Comparison of ENCODE assay signal across 19 mouse cellular contexts in genomic region chr5:34468039-34468775, GRCm38 (mm10). TPM values are rescaled to one million over a fixed set of nuclear protein-coding genes. Genes with fewer than 3 reads are reported as not detected.
DNase-seq lines count a peak whose midpoint lies in the region; ATAC-seq lines count a peak whose summit lies in the region.
"Had no signal": no experiment of that assay in that cellular context is flagged by ENCODE, and none has a peak within 500 bp of the region (broad histone marks: within the 10 kb centered on the region; RNA-seq: fewer than 3 reads in every experiment).

No protein-coding gene starts in this region.

- 98% methylated on average over 2 of the region's 2 CpGs for WGBS in limb, embryonic 13.5 days
- 96% methylated on average over 2 of the region's 2 CpGs for WGBS in limb, embryonic 10.5 days
- 42% methylated on average over 2 of the region's 2 CpGs for WGBS in liver, embryonic 12.5 days (ENCODE audit: insufficient replicate concordance)
- WGBS in stomach, embryonic 16.5 days = 80% methylated on average over 2 of the region's 2 CpGs
- WGBS in forebrain, embryonic 15.5 days = 83% methylated on average over 2 of the region's 2 CpGs

- H3K9me3 ChIP-seq in limb, embryonic 13.5 days = no peaks in the 10 kb centered on the region
- H3K9me3 ChIP-seq in limb, embryonic 10.5 days (replicated peaks) = no peaks in the 10 kb centered on the region
- H3K9me3 ChIP-seq in liver, embryonic 12.5 days (replicated peaks) = no peaks in the 10 kb centered on the region
- no peaks in the 10 kb centered on the region for H3K9me3 ChIP-seq in stomach, embryonic 16.5 days (replicated peaks; ENCODE audit: control insufficient read depth, low read length)
- no peaks in the 10 kb centered on the region for H3K9me3 ChIP-seq in forebrain, embryonic 15.5 days
- H3K9me3 ChIP-seq: embryonic facial prominence, embryonic 12.5 days; forebrain, embryonic 10.5 days; hindbrain, embryonic 15.5 days; midbrain, embryonic 12.5 days; neural tube, embryonic 13.5 days had no signal

- no peak overlapping the region for H3K4me3 ChIP-seq in limb, embryonic 13.5 days
- H3K4me3 ChIP-seq in limb, embryonic 10.5 days = no peak overlapping the region
- no peak overlapping the region; the same call in 1 of the 2 replicates for H3K4me3 ChIP-seq in liver, embryonic 12.5 days
- no peak overlapping the region for H3K4me3 ChIP-seq in stomach, embryonic 16.5 days (replicated peaks; ENCODE audit: low read length)
- H3K4me3 ChIP-seq in forebrain, embryonic 15.5 days = no peak overlapping the region
- H3K4me3 ChIP-seq: embryonic facial prominence, embryonic 12.5 days; forebrain, embryonic 10.5 days; hindbrain, embryonic 15.5 days; midbrain, embryonic 12.5 days; neural tube, embryonic 13.5 days had no signal

- 0 out of 2 replicates have a peak, but pooled peaks have one; percentile 44 for ATAC-seq in limb, embryonic 13.5 days (ENCODE audit: low FRiP score, low read depth)
- peak; percentile 99 for ATAC-seq in liver, embryonic 12.5 days
- ATAC-seq in stomach, embryonic 16.5 days (ENCODE audit: insufficient read depth, low FRiP score) = 0 out of 2 replicates have a peak, but pooled peaks have one; percentile 25
- no peak for ATAC-seq in forebrain, embryonic 15.5 days (replicated peaks)

- H3K36me3 ChIP-seq in limb, embryonic 13.5 days = peaks cover 70% of the 10 kb centered on the region
- peaks cover 91% of the 10 kb centered on the region for H3K36me3 ChIP-seq in limb, embryonic 10.5 days
- peaks cover 78% of the 10 kb centered on the region for H3K36me3 ChIP-seq in liver, embryonic 12.5 days
- H3K36me3 ChIP-seq in stomach, embryonic 16.5 days (ENCODE audit: control insufficient read depth, insufficient read depth, low read length) = peaks cover 28% of the 10 kb centered on the region
- peaks cover 47% of the 10 kb centered on the region for H3K36me3 ChIP-seq in forebrain, embryonic 15.5 days

- H3K4me2 ChIP-seq in limb, embryonic 13.5 days (replicated peaks) = no peak overlapping the region
- peak overlapping the region; percentile 55 for H3K4me2 ChIP-seq in liver, embryonic 12.5 days
- no peak overlapping the region for H3K4me2 ChIP-seq in stomach, embryonic 16.5 days (ENCODE audit: low read depth, low read length)
- H3K4me2 ChIP-seq in forebrain, embryonic 15.5 days (replicated peaks) = no peak overlapping the region
- H3K4me2 ChIP-seq: embryonic facial prominence, embryonic 12.5 days; hindbrain, embryonic 15.5 days; midbrain, embryonic 12.5 days; neural tube, embryonic 13.5 days had no signal

- H3K27ac ChIP-seq in limb, embryonic 13.5 days = no peak overlapping the region
- H3K27ac ChIP-seq in limb, embryonic 10.5 days = no peak overlapping the region
- H3K27ac ChIP-seq in liver, embryonic 12.5 days = peak overlapping the region; percentile 82
- H3K27ac ChIP-seq in stomach, embryonic 16.5 days (ENCODE audit: low read length) = no peak overlapping the region
- H3K27ac ChIP-seq in forebrain, embryonic 15.5 days (replicated peaks) = no peak overlapping the region
- H3K27ac ChIP-seq: embryonic facial prominence, embryonic 12.5 days; forebrain, embryonic 10.5 days; hindbrain, embryonic 15.5 days; midbrain, embryonic 12.5 days; neural tube, embryonic 13.5 days had no signal

- no peak overlapping the region for H3K9ac ChIP-seq in limb, embryonic 13.5 days
- peak overlapping the region; percentile 39; the same call in 1 of the 2 replicates for H3K9ac ChIP-seq in liver, embryonic 12.5 days
- H3K9ac ChIP-seq in stomach, embryonic 16.5 days (ENCODE audit: low read length) = no peak overlapping the region
- H3K9ac ChIP-seq in forebrain, embryonic 15.5 days (replicated peaks) = no peak overlapping the region
- H3K9ac ChIP-seq: embryonic facial prominence, embryonic 12.5 days; hindbrain, embryonic 15.5 days; midbrain, embryonic 12.5 days; neural tube, embryonic 13.5 days had no signal

- H3K27me3 ChIP-seq in limb, embryonic 13.5 days = no peaks in the 10 kb centered on the region
- H3K27me3 ChIP-seq in limb, embryonic 10.5 days (ENCODE audit: low read depth, poor library complexity, severe bottlenecking) = no peaks in the 10 kb centered on the region
- no peaks in the 10 kb centered on the region for H3K27me3 ChIP-seq in liver, embryonic 12.5 days (replicated peaks)
- no peaks in the 10 kb centered on the region for H3K27me3 ChIP-seq in stomach, embryonic 16.5 days (ENCODE audit: control insufficient read depth, insufficient read depth, low read length)
- no peaks in the 10 kb centered on the region for H3K27me3 ChIP-seq in forebrain, embryonic 15.5 days
- H3K27me3 ChIP-seq: embryonic facial prominence, embryonic 12.5 days; hindbrain, embryonic 15.5 days; midbrain, embryonic 12.5 days; neural tube, embryonic 13.5 days had no signal

- H3K4me1 ChIP-seq in limb, embryonic 13.5 days = no peaks in the 10 kb centered on the region
- H3K4me1 ChIP-seq in limb, embryonic 10.5 days = no peaks in the 10 kb centered on the region
- H3K4me1 ChIP-seq in liver, embryonic 12.5 days = peaks cover 41% of the 10 kb centered on the region
- no peaks in the 10 kb centered on the region for H3K4me1 ChIP-seq in stomach, embryonic 16.5 days (ENCODE audit: control insufficient read depth, insufficient read depth, low read length)
- no peaks in the 10 kb centered on the region for H3K4me1 ChIP-seq in forebrain, embryonic 15.5 days
- H3K4me1 ChIP-seq: embryonic facial prominence, embryonic 12.5 days; forebrain, embryonic 10.5 days; hindbrain, embryonic 15.5 days; midbrain, embryonic 12.5 days; neural tube, embryonic 13.5 days had no signal

- DNase-seq in limb, embryonic 10.5 days (ENCODE audit: low spot score) = no peak
- peak; percentile 64 for DNase-seq in c-Kit-positive CD71-positive TER-119-positive erythroid progenitor cells, embryonic 14.5 days (ENCODE audit: low spot score)
- DNase-seq in adrenal gland, adult 18-20 months (ENCODE audit: low spot score in 2 of 2) = no peak
- DNase-seq: cerebellum, adult 18-20 months; cerebellum, postnatal 36 days; gastrocnemius, postnatal 25 days; heart, postnatal 14 days; lung, adult 2 months; lung, postnatal 4 days; right cerebral cortex, postnatal 25 days had no signal

RNA-seq across cellular contexts. Expression of gene Tnip2, which starts 45.6 kb away (rescaled TPM):
- 14.4 and 17.6 TPM in 2 replicates for polyA plus RNA-seq in limb, embryonic 13.5 days (2015; fragmentation: Nextera tagmentation; extraction: Ambion mirVana)
- 3.8 and 6.0 TPM in 2 replicates for polyA plus RNA-seq in limb, embryonic 10.5 days (2016; fragmentation: Nextera tagmentation; extraction: Ambion mirVana)
- polyA plus RNA-seq in liver, embryonic 12.5 days (2016; fragmentation: Nextera tagmentation; extraction: Ambion mirVana) = 7.4 and 10.9 TPM in 2 replicates
- 29.2 and 31.6 TPM in 2 replicates for polyA plus RNA-seq in stomach, embryonic 16.5 days (2015; fragmentation: Nextera tagmentation; extraction: Ambion mirVana)
- total RNA-seq in adrenal gland, adult 18-20 months (2021) = 10 to 100 TPM; 14.9 to 18.3 TPM
- 6.4 and 7.0 TPM in 2 replicates for polyA plus RNA-seq in forebrain, embryonic 15.5 days (2015; fragmentation: Nextera tagmentation; extraction: Ambion mirVana)

RNA-seq across cellular contexts. Expression of gene Sh3bp2, which starts 57.4 kb away (rescaled TPM):
- polyA plus RNA-seq in limb, embryonic 13.5 days (2015; fragmentation: Nextera tagmentation; extraction: Ambion mirVana) = 11.4 and 13.0 TPM in 2 replicates
- 9.9 and 17.1 TPM in 2 replicates for polyA plus RNA-seq in limb, embryonic 10.5 days (2016; fragmentation: Nextera tagmentation; extraction: Ambion mirVana)
- polyA plus RNA-seq in liver, embryonic 12.5 days (2016; fragmentation: Nextera tagmentation; extraction: Ambion mirVana) = 4.0 and 5.0 TPM in 2 replicates
- 5.8 and 7.0 TPM in 2 replicates for polyA plus RNA-seq in stomach, embryonic 16.5 days (2015; fragmentation: Nextera tagmentation; extraction: Ambion mirVana)
- 10 to 100 TPM; 16.9 to 20.9 TPM for total RNA-seq in adrenal gland, adult 18-20 months (2021)
- 21.2 and 24.4 TPM in 2 replicates for polyA plus RNA-seq in forebrain, embryonic 15.5 days (2015; fragmentation: Nextera tagmentation; extraction: Ambion mirVana)
